Mouse (Mus musculus): Measurements from ENCODE around the gene Stra8. TPM values are rescaled to one million over a fixed set of nuclear protein-coding genes. Genes with fewer than 3 reads are reported as not detected.

Stra8 gene
- total RNA-seq, 1 experiment from 2014 or later = not detected

GRCm38 (mm10) chr6:34938280-34938928 lies 18.4 kb downstream of the Stra8 start:
- ATAC-seq (replicated peaks; ENCODE audit: low read depth, poor library complexity, severe bottlenecking) = peak; percentile 60

- no peak for ATAC-seq (replicated peaks; ENCODE audit: low read depth, poor library complexity, severe bottlenecking)
These were observed 19.0 kb downstream of the Stra8 start for GRCm38 (mm10) chr6:34938929-34939325.

- ATAC-seq (replicated peaks; ENCODE audit: low read depth, poor library complexity, severe bottlenecking) = no peak
These were observed 19.5 kb downstream of the Stra8 start for GRCm38 (mm10) chr6:34939451-34939850.

DNA sequence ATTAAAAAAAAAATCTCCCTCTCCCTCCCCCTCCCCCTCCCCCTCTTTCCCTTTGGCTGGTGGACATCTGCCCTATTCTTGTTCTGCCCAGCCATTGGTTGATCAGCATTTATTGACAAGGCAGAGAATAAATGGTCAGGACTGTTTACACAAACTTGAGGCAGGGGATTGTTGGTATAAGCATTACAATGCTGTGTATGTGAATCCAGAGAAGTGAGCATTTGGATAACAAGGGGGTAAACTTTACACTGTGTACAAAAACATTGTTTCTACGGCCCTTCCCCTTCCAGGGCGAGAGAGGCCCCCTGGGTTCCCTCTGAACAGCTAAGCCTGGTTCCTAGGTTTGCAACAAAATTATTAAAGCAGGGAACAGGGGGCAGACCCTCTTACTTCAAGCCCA lies 21.5 kb downstream of the Stra8 start:
- no peak for ATAC-seq (replicated peaks; ENCODE audit: low read depth, poor library complexity, severe bottlenecking)

DNA sequence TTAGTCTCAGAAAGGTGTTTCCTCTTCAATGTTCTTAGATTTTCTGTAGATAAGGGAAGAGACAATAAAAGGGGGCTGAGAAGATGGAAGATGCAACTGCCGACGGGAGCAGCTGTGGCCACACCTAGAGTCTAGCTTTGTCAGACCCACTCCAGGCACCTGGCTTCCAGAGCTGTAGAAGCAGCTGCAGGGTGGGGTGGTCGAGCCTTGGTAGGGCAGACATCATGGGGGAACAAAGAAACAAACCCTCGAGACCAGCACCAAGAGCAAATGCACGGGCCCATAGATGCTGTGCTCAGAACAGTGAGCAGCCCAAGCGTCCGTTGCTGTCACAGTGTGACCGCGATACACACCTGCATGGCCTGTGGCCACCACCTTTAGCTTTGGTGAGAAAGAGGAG lies 22.5 kb downstream of the Stra8 start:
- ATAC-seq (replicated peaks; ENCODE audit: low read depth, poor library complexity, severe bottlenecking) = no peak

DNA sequence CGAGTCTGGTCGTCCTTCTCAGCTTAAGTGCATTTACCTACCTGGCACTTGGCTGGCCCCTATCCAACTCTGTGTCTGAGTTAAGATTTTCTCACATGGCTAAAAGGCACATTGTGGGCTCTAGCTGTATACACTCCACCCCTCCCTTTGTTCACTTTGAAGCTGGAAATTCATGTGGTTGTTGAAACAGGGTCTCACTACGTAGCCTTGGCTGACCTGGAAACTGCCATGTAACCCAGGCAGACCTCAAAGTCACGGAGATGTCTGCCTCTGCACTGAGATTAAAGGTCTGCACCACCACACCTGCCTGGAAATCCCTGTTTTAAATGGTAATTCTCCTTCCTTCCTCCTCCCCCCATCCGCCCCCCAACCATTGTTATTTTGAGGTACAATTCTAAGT lies 23.5 kb downstream of the Stra8 start:
- ATAC-seq (replicated peaks; ENCODE audit: low read depth, poor library complexity, severe bottlenecking) = no peak

GRCm38 (mm10) chr6:34946486-34947079 lies 26.6 kb downstream of the Stra8 start:
- ATAC-seq (replicated peaks; ENCODE audit: low read depth, poor library complexity, severe bottlenecking) = 0 out of 2 replicates have a peak, but pooled peaks have one; percentile 20

- ATAC-seq (replicated peaks; ENCODE audit: low read depth, poor library complexity, severe bottlenecking) = no peak
These were observed 28.5 kb downstream of the Stra8 start for GRCm38 (mm10) chr6:34948461-34948860.

GRCm38 (mm10) chr6:34951518-34951917 lies 31.6 kb downstream of the Stra8 start:
- peak; percentile 27; the same call in 1 of the 2 replicates for ATAC-seq (replicated peaks; ENCODE audit: low read depth, poor library complexity, severe bottlenecking)

DNA sequence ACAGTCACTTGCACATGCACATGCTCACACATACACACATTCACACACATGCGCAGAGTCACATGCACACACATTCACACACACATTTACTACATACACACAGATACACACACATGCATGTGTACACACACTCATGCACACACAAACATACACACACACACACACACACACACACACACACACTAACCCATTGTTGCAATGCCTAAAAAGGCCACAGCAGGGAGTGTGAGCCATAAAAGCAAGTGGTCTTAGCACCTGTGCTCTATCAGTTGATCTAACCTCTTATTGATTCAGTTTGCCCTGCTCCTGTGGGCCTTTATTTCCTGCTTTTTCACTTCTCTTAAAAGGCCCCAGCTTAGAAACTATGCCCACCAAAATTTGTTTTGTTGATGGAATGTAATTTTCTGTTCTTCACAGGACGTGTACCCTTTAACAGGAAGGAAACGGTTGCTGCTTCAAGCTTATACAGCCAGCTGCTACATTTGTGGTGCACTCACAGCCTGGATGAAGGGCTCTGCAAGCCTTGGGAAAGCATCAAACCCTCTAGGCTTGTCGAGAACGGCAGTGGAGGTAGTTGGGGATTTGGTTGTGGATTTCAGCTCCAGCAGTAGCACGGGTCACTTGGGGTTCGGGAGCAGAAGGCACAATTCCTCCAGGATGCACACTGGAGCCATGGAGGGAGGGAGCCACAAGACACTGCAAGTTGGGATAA lies 32.1 kb downstream of the Stra8 start:
- peak; percentile 21; the same call in 1 of the 2 replicates for ATAC-seq (replicated peaks; ENCODE audit: low read depth, poor library complexity, severe bottlenecking)

DNA sequence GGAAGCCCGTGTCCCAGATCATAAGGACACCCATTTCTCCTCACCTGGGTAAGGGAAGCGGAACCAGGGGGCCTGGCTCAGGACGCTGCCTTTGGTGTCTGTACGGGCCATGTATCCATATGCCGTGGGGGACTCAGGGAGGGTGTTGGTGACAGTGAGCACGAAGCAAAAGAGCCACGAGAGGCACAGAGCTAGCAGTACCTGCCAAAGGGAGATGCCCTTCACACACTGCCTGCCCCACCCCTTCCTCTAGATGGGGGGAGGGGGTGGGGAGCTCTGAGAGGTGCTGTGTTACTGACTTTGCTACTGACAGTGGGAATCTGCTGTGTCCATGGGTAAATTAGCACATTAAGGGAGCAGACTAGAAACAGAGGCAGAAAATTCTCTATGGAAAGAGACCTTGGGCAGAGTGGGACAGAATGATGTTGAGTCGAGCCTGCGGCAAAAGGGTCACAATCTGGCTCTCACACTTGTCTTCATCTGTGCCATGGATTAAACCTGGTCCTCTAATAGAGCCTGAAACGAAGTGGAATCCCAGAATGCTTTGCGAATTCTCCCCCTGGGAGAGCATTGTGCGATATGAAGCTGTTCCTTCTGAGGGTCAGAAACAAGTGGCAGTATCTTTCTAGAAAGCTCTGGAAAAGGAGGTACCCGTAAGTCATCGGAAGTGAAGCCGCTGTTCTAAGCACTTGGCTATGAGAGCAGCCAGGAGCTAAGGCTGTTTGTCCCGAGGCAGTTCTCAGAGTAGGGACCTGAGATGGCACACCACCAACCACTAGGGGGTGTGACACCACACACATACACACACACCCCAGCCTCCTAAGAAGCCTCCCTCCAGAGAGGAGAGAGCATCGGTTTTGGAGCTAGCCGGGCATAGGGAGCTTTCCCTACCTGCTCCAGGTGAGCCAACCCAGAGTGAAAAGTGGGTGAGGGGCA lies 35.2 kb downstream of the Stra8 start:
- peak; percentile 91 for ATAC-seq (replicated peaks; ENCODE audit: low read depth, poor library complexity, severe bottlenecking)

DNA sequence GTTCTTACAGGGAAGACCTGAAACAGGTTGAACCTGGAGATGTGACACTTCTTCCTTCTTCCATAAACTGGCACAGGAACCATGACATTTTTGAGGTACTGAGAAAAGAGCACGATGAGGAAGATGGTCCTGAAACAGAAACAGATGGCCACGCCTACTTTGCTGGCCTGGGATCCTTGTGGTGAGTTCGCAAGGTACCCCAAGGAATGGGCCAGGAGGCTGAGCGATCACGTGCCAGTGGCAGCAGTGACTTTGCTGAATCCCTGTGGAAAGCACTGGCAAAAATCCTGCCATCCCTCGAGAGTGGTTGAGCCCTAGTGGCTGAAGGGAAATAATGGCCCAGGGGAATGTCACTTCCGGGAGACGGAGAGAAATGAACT lies 35.9 kb downstream of the Stra8 start:
- ATAC-seq (replicated peaks; ENCODE audit: low read depth, poor library complexity, severe bottlenecking) = peak; percentile 15; the same call in 1 of the 2 replicates

GRCm38 (mm10) chr6:34959131-34959530 lies 39.2 kb downstream of the Stra8 start:
- no peak for ATAC-seq (replicated peaks; ENCODE audit: low read depth, poor library complexity, severe bottlenecking)

DNA sequence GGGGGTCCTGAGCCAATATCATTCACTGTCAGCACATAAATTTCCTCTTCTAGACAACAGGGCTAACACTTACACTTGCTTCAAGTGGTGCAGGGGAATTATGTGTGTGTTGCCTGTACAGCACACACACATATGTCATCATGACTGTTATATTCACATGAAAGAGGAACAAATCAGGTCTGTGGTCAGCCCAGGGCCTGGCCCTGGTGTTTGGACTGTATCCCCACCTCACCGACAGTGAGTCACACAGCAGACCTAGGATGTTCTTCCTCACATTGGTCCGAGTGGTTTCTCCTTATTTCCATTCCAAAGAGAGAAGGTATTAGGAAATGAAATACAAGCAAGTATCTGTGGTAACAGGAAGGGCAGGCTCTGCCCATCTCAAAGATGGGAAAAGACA lies 44.6 kb downstream of the Stra8 start:
- peak; percentile 90 for ATAC-seq (replicated peaks; ENCODE audit: low read depth, poor library complexity, severe bottlenecking)

GRCm38 (mm10) chr6:34965819-34966539 lies 46.0 kb downstream of the Stra8 start:
- peak; percentile 39; the same call in 1 of the 2 replicates for ATAC-seq (replicated peaks; ENCODE audit: low read depth, poor library complexity, severe bottlenecking)

DNA sequence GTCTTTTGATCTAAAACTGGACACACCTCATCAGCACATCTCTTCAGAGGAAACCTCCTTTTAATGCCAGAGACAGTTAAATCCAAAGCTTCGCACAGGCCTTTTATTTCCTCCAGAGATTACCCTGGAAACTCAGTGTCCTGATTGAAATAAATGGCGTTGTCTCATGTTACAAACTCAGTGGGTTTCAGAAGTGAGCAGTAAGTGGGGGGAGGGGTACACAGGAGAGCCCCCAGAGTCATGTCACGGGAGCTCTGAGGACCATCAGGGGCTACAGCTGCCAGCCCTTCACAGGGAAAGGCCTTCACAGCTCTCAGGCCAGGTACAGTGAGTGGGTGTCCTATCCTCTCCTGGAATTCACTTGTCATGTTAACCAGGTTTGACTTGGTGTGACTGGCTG lies 51.2 kb downstream of the Stra8 start:
- no peak for ATAC-seq (replicated peaks; ENCODE audit: low read depth, poor library complexity, severe bottlenecking)

DNA sequence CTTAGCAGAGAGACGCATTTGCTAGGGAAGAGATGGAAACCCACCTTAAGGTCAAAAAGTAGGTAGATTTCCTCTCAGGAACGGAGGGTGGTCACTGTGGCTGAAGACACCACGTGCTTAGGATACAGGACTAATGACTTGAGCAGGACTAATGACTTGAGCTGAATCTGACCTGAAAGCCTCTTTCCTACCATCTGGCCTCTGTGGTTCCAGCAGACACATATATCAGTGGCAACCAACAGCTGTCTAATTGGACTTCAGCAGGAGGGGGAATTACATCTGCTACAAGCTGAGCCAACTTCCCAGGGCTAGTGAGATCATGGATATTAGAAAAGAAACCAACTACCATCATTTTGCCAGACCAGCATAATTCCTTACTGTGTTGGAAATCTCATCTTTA lies 59.3 kb downstream of the Stra8 start:
- ATAC-seq (replicated peaks; ENCODE audit: low read depth, poor library complexity, severe bottlenecking) = no peak

GRCm38 (mm10) chr6:34980661-34981060 lies 60.7 kb downstream of the Stra8 start:
- ATAC-seq (replicated peaks; ENCODE audit: low read depth, poor library complexity, severe bottlenecking) = no peak

DNA sequence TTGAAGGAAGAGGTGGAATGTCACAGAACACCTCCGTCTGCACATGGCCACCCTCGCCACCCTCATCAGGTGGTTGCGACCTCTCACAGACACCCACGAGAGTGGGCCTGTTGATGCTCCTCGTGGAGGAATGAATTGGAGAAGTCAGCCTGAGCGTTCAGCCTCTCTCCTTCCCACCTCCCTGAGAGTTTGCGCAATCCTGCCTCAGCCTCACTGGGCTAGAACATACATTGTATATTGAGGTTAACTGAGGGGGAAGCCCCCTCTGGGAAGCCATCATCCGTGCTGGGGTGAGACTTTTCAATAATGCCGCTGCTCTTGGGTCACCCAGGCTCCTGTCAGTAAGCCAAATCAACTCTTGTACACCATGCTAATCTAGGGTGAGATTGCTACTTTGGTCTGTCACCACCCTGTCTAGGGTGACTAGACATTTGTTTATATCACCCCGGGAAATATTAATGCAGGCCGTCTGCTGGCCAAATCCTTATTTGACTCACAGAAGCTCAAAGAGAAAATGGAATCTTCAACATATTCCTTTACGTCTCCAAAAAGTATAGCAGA lies 67.2 kb downstream of the Stra8 start:
- peak; percentile 65 for ATAC-seq (replicated peaks; ENCODE audit: low read depth, poor library complexity, severe bottlenecking)
